Mouse (Mus musculus) kidney, adult 8-10 months (tissue): Measurements from ENCODE around the gene Rundc3a.
A peak's percentile ranks its signal among the peaks of the same experiment; 100 is the strongest.
"Not testable (repeated sequence)": the region's sequence is repeated elsewhere in the genome, so short reads cannot be mapped to it uniquely, and the experiment has no call there.

ENCODE experiments used
- DNase-seq, 2 experiments: peaks; one replicate each; pipeline ENCODE4 v3.0.0; 2022

Rundc3a gene

GRCm38 (mm10) chr11:102394421-102395124 is 1.4 kb downstream of the Rundc3a start:
- no peak for DNase-seq

DNA sequence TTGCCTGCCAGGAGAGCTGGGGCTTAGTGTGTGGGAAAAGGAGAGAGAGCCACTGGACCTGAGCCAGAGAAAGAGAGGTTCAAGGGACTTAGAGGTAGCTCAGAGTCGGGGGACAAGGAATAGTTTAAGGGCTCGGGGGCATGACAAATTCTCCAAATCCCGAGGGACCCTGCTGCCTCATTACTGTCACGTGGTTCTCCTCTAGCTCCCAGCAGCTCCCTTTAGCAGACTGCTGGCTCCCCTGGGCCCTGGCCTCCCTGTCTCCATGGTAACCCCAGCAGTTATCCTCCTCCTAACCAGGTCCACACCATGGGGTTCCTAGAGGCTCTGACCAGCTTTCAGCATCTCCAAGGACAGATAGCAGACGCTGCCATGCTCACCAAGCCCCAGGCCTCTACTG is 2.0 kb downstream of the Rundc3a start:
- no peak for DNase-seq

- DNase-seq = no peak
These were observed 3.1 kb downstream of the Rundc3a start for GRCm38 (mm10) chr11:102396263-102396662.

DNA sequence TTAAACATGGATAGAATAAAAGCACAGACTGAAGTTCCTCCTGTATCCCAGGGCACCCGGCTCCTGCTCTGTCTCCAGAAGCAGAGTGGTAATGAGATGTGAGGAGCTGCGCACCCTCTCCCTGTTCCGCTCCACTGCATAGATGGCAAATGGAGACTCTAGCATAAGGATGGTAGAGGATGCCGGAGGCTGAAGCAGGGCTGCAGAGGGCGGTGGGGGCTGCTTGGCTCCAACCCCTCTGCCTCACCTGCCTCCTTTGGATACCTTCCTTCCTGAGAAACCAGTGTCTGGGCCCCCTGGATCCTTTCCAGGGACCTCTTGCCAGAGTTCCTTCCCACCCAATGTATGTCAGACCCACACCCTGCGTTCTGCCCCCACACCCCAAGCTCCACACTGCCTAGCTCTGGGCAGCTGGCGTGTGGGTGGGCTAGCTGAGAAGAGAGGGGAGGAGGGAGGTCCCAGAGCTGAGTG is 3.5 kb downstream of the Rundc3a start:
- no peak for DNase-seq

- DNase-seq = peak in 1 of 2 experiments; percentile 66
These were observed 5.0 kb downstream of the Rundc3a start for GRCm38 (mm10) chr11:102398007-102398825.

DNA sequence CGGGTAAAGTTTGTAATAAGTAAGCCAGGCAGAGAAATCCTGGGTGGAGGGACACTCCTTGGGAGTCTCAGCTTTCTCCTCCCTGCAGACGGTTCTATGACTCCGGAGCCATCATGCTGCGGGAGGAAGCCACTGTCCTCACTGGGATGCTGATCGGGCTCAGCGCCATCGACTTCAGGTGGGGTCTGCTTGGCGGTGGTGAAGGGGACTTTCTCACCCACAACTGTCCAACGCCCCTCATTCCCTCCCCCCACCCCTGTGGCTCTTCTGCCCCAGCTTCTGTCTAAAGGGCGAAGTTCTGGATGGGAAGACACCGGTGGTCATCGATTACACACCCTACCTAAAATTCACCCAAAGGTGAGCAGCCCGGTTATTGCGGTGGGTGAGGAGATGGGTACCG is 5.9 kb downstream of the Rundc3a start:
- no peak for DNase-seq

DNA sequence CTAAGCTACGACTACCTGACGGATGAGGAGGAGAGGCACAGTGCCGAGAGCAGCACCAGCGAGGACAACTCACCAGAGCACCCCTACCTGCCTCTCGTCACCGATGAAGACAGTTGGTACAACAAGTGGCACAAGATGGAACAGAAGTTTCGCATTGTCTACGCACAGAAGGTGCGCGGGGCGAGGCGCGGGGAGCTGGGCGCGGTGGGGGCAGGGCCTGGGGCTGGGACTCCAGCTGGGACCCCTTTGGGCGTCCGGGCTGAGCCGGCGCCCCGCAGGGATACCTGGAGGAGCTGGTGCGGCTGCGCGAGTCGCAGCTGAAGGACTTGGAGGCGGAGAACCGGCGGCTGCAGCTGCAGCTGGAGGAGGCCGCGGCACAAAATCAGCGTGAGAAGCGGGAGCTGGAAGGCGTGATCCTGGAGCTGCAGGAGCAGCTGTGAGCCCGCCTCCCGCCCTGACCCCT is 6.4 kb downstream of the Rundc3a start:
- no peak for DNase-seq

DNA sequence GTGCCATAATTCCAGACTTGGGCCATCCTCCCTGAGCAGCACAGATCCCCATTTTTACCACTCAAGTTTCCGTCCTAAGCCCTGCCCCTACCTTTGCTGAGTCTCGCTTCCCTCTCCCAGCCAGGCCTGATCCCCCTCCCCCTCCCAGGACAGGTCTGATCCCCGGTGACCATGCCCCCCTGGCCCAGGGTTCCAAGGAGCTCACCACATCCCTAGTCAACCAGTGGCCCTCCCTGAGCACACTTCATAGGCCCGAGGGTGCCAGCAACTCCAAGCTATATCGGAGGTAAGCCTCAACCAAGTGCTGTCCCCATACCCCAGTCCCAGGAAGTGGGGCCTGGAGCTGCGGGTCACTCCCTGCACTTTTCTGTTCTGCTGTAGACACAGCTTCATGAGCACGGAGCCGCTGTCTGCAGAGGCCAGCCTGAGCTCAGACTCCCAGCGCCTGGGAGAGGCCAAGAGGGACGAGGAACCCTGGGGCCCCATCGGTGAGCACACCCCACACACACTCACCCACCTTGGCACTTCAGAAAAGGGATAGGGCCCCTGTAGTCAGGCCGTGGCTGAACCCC is 7.4 kb downstream of the Rundc3a start:
- no peak for DNase-seq

DNA sequence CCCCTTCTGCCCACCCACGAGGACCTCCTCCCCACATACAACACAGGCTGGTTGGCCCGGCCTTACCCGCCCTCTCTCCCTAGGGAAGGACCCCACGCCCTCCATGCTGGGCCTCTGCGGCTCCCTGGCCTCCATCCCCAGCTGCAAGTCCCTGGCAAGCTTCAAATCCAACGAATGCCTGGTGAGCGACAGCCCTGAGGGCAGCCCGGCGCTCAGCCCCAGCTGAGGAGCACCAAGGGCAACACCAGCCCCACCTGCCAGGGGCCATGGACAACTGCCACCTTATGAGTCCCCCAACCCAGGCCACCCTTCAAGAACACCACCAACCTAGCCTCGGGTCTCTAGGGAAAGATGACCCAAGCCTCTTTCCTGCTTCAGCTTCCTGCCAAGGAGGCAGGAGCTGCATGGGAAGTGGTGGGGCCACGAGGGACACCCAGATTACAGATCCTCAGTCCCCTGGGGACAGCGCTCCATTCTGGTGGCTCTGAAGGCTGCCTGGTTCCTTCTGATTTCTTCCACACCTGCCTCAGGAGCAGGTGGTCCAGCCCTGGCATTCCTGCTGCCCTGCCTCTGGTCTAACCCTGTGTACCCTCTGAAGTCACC is 8.8 kb downstream of the Rundc3a start:
- DNase-seq = no peak

GRCm38 (mm10) chr11:102403657-102404056 is 10.5 kb downstream of the Rundc3a start:
- DNase-seq = no peak

DNA sequence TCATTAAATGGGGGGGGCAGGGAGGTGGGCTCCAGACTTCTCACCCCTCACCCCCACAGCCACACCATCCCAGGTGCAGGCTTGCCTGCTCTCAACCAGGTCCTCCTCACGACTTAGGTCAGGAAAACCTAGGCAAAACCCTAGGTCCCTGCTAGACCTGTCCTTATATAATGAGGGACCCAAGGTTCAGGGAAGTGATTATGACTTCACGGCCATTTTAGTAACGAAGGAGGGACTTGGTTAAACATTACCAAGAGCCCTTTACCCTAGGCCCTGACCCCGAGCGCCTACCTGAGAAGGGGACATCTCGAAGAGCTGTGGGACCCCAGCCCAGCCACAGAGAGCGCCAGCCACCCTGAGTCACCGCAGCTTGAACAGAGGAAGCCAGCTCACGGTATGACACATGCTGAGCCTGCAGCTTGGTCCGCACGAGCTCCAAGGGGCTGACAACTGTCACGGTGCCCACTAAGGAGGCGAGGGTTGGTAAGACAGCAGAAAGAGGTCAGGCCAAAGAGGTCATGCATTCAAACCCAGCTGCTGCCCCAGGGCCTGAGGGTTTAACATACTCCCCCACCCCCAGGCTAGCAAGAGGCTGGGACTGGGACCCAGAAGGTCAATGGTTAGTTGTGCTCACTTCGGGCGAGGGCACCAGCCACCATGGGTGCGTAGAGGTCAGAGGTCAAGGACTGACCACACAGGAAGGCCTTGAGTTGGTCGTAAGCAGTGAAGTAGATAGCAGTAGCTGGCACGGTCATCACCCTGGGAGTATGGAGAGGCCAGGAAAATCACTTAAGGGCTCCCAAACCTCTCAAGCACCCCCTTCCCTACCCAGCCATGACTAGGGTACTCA is 11.2 kb downstream of the Rundc3a start:
- DNase-seq = peak; percentile 58 to 73

GRCm38 (mm10) chr11:102405544-102406285 is 12.5 kb downstream of the Rundc3a start:
- no peak for DNase-seq

DNA sequence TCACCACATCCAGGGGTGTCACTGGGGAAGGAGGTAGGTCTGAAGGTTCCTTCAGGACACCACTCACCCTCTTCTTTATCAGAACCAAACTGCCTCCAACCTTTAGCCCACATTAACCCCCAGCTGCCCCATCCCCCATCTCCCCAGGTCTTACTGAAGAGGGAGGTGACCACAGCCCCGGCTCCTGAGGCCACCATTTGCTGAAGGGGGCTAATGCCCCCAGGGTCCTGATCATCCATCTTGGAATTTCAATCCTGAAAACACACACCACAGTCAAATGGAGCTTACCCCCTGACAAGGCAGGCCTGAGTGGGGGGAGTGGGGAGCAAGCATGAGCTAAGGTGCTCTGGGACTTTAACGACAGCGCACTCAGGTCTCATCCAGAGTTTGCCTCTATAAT is 13.2 kb downstream of the Rundc3a start:
- DNase-seq = no peak

DNA sequence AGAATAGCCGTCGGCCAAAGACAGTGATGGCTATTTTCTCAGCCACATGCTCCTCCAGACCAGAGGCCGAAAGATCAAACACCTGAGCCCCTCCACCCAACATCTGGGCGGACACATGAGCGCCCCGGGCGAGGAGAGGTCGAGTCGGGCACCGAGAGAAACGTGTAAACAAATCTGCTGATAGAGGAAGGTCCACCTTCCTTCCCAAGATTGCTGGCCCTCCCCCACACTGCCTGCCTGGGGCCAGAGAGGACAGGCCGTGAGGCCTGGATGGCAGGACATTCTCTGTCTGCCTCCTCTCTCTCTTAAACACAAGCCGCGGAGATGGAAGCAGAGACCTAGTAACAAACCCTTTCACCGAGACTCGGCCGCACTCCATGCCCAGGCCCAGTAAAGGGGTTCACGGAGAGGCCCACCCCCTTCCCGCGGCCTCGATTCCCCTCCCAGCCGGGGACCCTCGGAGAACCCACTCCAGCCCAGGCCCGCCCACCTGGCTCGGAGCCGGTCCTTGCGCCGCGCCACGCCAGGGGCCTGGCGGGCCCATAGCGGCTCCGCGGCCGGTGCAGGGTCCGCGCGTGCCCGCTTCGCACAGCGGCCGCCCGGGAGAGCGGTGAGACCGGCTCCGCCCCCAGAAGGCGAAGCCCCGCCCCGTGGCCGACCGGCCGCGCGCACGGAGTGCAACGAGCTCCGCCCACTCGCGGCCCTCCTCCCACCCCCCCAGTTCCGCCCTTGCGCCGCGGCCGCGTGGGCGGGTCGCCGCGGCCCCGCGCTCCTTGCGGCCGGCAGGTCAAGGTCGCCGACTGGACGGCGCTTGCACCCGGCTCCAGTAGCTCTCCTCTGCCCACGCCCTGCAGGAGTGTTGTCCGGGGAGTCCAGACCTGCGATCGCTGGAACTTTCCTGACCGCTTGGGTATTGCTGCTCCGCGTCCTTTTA is 14.0 kb downstream of the Rundc3a start:
- DNase-seq = peak; percentile 87 to 90

DNA sequence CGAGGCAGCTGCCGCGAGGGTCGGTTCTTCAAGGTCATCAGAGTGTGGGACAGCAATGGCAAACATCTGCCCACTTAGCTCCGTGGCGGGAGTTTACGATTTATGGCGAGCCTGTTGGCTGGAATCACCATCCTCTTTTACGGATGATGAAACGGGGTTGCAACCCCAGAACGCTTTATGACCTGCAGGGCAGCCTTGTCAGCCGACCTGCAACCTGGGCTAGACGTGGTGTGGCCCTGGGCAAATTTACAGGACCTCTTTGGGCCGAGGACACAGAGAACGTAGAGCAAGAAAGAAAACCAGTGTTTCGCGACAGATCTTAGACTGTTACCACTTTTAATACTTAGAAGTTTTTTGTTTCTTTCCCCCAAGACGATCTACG is 14.6 kb downstream of the Rundc3a start, which contains the start of gene Slc25a39:
Slc25a39 (minus strand) TSS at position 113 of the 382 bp plus-strand sequence.
- no peak for DNase-seq

DNA sequence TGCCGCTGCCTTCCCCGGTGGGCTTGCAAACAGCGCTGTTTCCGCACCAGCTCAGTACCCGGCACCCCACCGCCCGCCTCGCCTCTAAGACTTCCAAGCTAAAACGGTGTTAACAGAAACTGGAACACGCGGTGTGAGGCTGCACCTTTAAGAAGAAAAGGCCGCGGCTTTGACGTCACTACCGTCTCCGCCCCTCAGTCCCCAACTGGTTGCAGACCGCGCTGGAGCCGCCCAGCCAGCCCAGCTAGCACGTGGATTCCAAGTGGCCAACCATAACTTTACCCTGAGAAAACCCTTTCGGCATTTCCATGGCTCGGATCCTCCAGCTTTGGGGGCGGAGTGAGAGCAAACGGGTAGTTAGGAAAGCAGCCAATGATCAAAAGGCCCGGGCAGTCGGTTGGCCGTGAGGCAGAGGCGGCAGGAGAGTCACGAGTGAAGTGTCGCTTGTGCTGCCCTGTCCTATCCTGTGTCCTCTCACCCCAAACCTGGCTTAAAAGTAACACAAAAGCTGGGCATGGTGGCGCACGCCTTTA is 15.2 kb downstream of the Rundc3a start:
- DNase-seq = peak; percentile 99

DNA sequence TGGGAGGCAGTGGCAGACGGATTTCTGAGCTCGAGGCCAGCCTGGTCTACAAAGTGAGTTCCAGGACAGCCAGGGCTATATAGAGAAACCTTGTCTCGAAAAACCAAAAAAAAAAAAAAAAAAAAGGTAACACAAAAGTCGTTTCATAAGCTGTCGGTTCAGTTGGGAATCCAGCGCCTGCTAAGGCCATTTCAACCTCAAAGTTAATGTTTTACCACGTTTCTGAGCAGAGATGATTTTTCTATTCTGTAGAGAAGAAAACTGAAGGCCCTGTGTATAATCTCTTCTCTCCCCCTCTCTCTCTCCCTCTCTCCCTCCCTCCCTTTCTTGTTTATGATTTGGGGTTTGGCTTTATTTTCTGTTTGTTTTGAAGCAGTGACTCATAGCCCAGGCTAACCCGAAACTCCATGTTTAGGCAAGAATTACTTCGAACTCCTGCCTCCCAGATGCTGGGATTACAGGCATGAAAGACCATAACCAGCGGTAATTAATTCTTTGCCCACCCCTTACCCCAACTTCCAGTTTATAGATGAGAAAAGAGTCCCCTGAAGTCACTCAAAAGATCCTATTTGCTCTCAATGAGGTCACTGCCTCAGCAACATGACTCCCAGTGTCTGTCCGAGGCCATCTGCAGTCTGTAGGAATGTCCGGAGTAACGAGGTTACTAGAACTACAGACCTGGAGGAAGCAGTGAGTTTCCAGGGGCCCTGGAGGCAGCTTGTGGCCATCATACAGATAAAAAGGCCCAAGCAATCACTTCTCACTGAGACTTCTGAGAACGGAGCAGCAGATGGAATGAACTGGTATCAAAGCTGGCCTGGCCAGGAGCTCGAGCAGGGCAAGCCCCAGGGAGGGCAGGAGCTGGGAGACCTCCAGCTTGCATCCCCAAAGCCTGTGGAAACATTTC is 15.9 kb downstream of the Rundc3a start:
- DNase-seq = peak in 1 of 2 experiments; percentile 61

DNA sequence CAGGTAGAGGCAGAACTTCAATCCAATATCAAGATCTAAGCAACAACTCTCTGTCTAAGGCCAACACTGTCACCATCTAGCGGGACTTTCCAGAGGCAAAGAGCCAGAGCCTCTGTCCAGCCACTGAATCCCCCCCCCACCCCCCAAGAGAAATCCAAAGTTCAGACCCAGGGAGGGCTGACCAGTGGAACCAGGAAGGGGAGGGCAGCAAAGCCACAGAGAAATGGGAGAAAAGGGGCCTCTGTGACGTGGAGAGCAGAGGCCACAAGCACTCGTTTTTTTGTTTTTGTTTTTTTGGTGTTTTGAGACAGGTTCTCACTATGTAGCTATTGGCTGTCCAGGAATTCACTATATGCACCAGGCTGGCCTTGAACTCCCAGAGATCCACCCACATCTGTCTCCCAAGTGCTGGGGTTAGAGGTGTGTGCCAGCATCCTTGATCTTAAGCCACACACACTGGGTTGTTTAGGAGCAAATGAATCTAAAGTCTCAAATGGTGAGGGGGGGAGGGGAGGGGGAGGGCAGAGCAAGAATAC is 16.7 kb downstream of the Rundc3a start:
- peak in 1 of 2 experiments; percentile 42 for DNase-seq

DNA sequence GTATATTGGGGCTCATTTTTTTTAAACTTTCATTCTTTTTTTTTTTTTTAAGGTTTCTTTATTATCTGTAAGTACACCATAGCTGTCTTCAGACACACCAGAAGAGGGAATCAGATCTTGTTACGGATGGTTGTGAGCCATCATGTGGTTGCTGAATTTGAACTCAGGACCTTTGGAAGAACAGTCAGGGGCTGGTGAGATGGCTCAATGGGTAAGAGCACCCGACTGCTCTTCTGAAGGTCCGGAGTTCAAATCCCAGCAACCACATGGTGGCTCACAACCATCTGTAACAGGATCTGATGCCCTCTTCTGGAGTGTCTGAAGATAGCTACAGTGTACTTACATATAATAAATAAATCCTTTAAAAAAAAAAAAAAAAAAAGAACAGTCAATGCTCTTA is 17.1 kb downstream of the Rundc3a start:
- DNase-seq = not testable (repeated sequence)
